Mouse (Mus musculus): ENCODE data around the gene Lyl1. TPM values are rescaled to one million over a fixed set of nuclear protein-coding genes. Genes with fewer than 3 reads are reported as not detected.
"Not testable (repeated sequence)": the region's sequence is repeated elsewhere in the genome, so short reads cannot be mapped to it uniquely, and the experiment has no call there.

Gene Lyl1
- polyA plus RNA-seq, 1 experiment from 2014 or later = 4.9 TPM

DNA sequence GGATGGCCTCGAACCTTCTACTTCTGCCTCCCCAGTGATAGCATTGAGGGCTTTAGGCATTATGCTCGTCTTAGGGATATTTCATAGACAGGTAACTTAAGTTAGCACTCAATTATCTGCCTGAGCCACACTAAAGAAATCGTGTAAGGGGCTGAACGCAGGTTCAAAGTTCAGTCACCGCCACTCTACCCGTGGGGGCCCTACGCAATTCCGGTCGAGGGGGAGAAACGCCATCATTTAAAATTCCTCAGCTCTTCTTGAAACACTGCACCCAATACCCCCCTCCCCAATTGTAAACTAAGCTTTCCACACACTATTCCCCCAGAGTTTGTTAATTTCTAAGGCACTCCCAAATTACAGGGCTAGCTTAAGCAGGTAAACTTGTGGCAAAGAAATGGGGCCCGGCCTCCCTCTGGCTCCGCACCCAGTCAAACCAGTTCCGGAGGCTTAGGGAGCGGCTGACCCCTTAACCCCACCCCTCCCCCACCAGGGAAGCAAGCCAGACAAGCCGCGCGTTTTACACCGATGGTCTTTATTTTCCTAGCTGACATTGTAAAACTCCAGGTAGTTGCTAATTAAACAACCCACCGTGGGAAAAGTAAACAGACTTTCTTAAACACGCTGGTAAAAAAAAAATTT, 40.3 kb upstream of the Lyl1 start:
- H3K4me1 ChIP-seq = peaks cover 42% of the 10 kb centered on the region
- peak overlapping the region; percentile 95 for H3K27ac ChIP-seq
- peak overlapping the region; percentile 81 for H3K4me2 ChIP-seq (replicated peaks)
- no peak for ATAC-seq (ENCODE audit: insufficient number of reproducible peaks, insufficient read depth, low FRiP score, low TSS enrichment)
- no peaks in the 10 kb centered on the region for H3K27me3 ChIP-seq
- H3K9me3 ChIP-seq = no peaks in the 10 kb centered on the region
- H3K4me3 ChIP-seq = peak overlapping the region; percentile 94
- under 1% methylated on average over 20 of the region's 20 CpGs for WGBS
- H3K36me3 ChIP-seq = no peaks in the 10 kb centered on the region
- peak overlapping the region; percentile 97 for H3K9ac ChIP-seq

DNA sequence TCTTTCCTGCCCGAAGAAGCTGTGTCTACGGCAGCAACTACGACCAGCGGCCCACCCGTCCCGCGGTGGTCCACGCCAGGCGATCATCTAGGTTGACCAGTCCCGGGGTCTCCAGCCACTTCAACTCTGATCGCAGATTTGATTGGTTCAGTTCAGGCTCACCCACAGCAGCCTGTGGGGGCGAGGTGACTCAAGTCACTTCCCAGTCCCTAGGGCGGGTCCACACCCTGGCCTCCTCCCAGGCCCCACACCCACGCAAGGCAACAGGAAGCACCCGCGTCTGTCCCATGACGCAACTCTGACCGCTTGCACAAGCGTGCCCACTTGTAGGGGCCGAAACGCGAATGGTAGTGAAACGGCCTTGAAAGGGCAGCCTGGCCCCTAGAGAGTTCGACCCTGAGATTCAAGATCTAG, 39.8 kb upstream of the Lyl1 start:
- WGBS = under 1% methylated on average over 24 of the region's 24 CpGs
- Histone ChIP-seq H3K4me1 (peaks cover 42% of the 10 kb centered on the region), H3K9me3 (no peaks in the 10 kb centered on the region), H3K27me3 (no peaks in the 10 kb centered on the region), H3K4me3 (peak overlapping the region; percentile 94), H3K4me2 (replicated peaks) (peak overlapping the region; percentile 81), H3K27ac (peak overlapping the region; percentile 95), H3K9ac (peak overlapping the region; percentile 97), H3K36me3 (no peaks in the 10 kb centered on the region)
- ATAC-seq (ENCODE audit: insufficient number of reproducible peaks, insufficient read depth, low FRiP score, low TSS enrichment) = no peak

DNA sequence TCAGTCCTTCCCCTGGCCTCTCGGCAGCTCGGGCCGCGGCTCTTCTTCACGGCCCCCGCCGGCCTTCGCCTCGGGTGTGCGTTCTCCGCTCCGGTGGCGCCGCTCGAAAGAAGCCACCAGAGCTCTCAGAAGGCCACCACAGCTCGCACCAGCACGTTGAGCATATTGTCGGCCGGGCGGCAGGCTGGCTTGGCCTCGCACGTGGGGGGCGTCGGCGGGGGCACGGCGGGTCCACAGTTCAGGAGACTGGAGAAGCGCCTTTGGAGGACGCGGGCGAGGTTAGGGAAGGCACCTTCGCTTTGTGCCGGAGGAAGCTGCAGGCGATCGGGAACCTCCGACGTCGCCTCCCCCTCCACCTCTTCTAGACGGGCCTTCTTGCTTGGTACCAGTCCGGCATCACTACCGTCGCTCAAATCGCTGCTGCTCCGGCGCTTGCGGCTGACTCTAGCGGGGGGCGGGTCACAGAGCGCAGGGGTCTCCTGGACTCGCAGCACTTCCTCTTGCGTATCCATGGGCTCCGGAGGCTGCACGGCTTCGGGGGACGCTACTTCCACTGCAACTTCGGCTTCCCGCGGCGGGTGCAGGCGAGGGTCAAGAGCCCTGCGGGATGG, 39.2 kb upstream of the Lyl1 start:
- Histone ChIP-seq H3K27me3 (no peaks in the 10 kb centered on the region), H3K4me3 (peak overlapping the region; percentile 94), H3K4me2 (replicated peaks) (peak overlapping the region; percentile 81), H3K9ac (peak overlapping the region; percentile 97), H3K9me3 (no peaks in the 10 kb centered on the region), H3K27ac (peak overlapping the region; percentile 95), H3K36me3 (no peaks in the 10 kb centered on the region), H3K4me1 (peaks cover 36% of the 10 kb centered on the region)
- WGBS = under 1% methylated on average over 61 of the region's 61 CpGs
- no peak; the same call in 1 of the 2 replicates for ATAC-seq (ENCODE audit: insufficient number of reproducible peaks, insufficient read depth, low FRiP score, low TSS enrichment)

DNA sequence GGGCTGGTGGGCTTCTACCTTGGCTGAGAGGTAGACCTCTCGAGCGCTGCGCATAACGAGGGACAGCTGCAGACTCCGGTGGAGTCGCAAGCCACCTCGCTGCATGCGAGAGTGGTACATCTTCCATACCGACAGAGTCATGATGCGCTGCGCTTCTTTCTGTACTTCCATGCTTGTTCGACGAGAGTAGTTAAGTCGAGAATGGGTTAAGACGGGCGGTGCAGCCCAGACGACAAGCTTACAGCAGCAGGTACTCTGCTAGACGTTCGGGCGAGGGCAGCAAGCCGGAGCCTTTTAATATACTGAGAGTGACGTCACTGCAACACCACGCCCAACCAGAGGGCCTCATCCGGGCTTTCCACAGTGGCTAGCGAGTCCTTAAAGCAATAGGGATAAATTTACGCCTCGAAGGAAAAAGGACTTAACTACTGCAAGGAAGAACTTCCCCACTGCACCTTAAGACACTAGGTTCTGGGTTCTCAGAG, 38.6 kb upstream of the Lyl1 start, which contains the start of gene Ier2:
TSS of gene Ier2 (minus strand) at position 272 of the 485 bp plus-strand sequence.
- H3K27me3 ChIP-seq = no peaks in the 10 kb centered on the region
- peak within 1 kb of the TSS; percentile 97 for H3K9ac ChIP-seq
- H3K27ac ChIP-seq = peak within 1 kb of the TSS; percentile 95
- H3K4me3 ChIP-seq = peak within 1 kb of the TSS; percentile 94
- H3K4me1 ChIP-seq = peaks cover 31% of the 10 kb centered on the region
- peak; percentile 66 for ATAC-seq (ENCODE audit: insufficient number of reproducible peaks, insufficient read depth, low FRiP score, low TSS enrichment)
- H3K4me2 ChIP-seq (replicated peaks) = peak within 1 kb of the TSS; percentile 81
- H3K9me3 ChIP-seq = no peaks in the 10 kb centered on the region
- no peaks in the 10 kb centered on the region for H3K36me3 ChIP-seq
- under 1% methylated on average over 27 of the region's 27 CpGs for WGBS

DNA sequence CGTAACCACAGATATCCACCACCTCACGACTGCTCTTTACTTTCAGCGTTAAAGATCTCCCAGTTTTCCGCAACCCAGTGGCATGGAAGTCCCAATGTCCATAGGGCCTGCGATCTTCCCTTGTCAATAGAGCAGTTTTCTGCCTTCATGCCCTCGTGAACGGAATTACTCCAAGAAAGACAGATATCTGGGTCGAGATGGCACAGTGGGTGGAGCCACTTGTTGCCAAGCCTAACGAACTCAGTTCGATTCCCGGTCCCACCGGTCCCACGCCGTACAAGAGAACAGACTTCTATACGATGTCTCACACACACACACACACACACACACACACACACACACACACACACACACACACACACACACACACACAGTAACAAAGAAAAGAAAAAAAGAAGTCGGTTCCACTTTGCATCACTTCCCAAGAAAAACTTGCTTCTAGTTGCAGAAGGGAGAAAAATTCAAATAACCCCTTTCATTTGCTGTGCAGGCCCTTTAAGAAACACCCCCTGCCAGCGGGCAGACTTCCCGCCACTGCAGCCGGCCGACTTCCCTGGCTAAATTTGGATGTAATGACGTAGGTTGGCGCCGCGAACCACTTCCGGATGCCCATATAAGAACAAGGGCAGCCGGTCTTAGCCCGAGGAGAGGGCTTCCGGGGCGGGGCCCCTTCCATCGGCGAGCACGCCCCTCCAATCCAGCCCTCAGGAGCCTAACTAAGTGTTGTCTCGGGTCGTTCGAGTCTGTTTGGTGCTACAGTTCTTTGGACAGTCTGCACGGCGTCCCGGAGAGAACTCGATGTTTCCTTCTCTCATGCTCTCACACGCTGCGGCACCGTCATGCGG, 37.6 kb upstream of the Lyl1 start:
- peak overlapping the region; percentile 95 for H3K27ac ChIP-seq
- peak; percentile 75 for ATAC-seq (ENCODE audit: insufficient number of reproducible peaks, insufficient read depth, low FRiP score, low TSS enrichment)
- H3K36me3 ChIP-seq = peaks cover 7% of the 10 kb centered on the region; the same call in 1 of the 2 replicates
- no peaks in the 10 kb centered on the region for H3K27me3 ChIP-seq
- H3K4me1 ChIP-seq = peaks cover 26% of the 10 kb centered on the region
- H3K4me2 ChIP-seq (replicated peaks) = peak overlapping the region; percentile 81
- WGBS = 3% methylated on average over 43 of the region's 43 CpGs
- no peaks in the 10 kb centered on the region for H3K9me3 ChIP-seq
- H3K9ac ChIP-seq = peak overlapping the region; percentile 71
- peak overlapping the region; percentile 94 for H3K4me3 ChIP-seq

DNA sequence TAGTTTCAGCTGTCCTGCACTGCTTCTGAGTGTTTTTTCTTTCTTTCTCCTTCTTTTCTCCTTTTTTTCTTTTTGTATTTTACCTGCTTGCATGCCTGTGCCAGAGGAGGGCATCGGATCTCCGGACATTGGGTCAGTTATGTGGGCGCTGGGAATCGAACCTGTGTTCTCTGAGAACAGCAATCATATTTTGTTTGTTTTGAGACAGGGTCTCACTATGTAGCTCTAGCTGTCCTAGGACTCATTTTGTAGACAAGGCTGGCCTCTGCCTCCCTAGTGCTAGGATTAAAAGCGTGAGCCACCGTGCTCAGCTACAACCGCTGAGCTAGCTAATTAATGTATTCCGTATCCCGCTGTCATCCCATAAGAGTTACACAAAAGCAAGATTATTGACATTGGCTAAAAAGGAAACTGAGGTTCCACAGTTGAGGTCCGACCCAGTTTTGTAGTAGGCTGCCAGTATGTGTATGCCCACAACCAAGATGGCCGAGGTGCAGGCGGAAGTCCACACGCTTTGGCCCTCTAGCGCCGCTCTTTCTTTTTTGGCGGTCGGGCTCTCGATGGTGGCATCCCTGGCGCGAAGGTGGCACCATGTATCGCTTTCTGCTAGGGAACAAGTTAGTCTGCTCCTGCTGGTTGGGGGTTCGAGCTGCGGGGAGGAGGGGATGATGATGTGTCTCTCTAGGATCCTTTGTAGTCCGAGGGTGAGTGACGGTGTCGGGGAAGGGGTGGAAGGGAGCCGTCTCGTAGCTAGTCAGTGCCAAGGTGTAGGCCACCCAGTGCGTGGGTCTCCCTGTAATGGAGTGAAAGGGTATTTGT, 36.5 kb upstream of the Lyl1 start:
- Histone ChIP-seq H3K4me2 (replicated peaks) (peak overlapping the region; percentile 81), H3K4me1 (peaks cover 19% of the 10 kb centered on the region), H3K4me3 (peak overlapping the region; percentile 94), H3K36me3 (peaks cover 7% of the 10 kb centered on the region; the same call in 1 of the 2 replicates), H3K27me3 (no peaks in the 10 kb centered on the region), H3K27ac (peak overlapping the region; percentile 95), H3K9me3 (no peaks in the 10 kb centered on the region), H3K9ac (peak overlapping the region; percentile 71)
- under 1% methylated on average over 29 of the region's 29 CpGs for WGBS
- no peak for ATAC-seq (ENCODE audit: insufficient number of reproducible peaks, insufficient read depth, low FRiP score, low TSS enrichment)

DNA sequence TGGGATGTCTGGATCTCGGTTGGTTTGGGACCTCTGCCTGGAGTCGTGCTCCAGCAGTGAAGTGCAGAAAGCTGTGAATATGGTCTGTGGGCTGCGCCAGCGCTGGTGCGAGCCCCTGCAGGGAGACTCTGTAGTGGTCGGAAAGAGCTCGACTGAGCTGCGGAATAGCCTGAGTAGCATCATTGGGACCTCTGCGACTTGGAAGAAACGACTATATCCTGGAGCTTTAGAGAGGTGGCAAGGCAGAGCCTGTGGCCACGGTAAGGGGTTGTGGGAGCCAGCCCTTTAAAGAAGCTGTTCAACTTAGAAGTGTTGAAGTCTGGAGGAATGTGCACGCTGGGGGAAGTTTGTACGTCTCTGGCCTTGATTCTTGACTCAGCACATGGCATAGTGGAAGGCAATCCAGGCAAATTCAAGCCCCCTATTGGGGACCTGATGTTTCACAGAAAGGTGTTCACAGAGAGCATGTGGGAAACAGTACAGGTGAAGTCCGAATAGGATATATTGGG, 35.8 kb upstream of the Lyl1 start:
- peaks cover 10% of the 10 kb centered on the region; the same call in 1 of the 2 replicates for H3K36me3 ChIP-seq
- no peaks in the 10 kb centered on the region for H3K27me3 ChIP-seq
- ATAC-seq (ENCODE audit: insufficient number of reproducible peaks, insufficient read depth, low FRiP score, low TSS enrichment) = no peak
- peak overlapping the region; percentile 94 for H3K4me3 ChIP-seq
- H3K9me3 ChIP-seq = no peaks in the 10 kb centered on the region
- peaks cover 13% of the 10 kb centered on the region for H3K4me1 ChIP-seq
- peak overlapping the region; percentile 71 for H3K9ac ChIP-seq
- 3% methylated on average over 14 of the region's 14 CpGs for WGBS
- peak overlapping the region; percentile 81 for H3K4me2 ChIP-seq (replicated peaks)
- peak overlapping the region; percentile 95 for H3K27ac ChIP-seq

DNA sequence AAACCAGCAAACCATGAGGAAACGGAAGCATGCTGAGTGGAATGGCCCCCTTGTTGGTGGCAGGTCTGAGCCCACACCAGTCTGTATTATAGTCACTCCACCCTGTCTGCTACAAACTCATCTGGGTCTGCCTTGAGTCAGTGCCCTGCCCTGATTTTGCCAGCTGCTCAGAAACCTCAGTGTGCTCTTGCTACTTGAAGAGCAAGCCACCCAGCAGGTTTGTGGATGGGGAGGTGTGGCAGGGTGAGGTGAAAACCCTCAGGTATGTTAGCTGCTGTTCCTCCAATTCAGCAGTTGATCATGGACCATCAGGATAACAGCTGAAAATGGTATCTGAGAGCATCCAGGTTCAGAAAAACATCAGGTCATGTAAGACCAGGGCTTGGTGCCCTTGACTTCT, 33.2 kb upstream of the Lyl1 start:
- no peak overlapping the region for H3K4me3 ChIP-seq
- 80% methylated on average over 1 of the region's 1 CpGs for WGBS
- H3K4me2 ChIP-seq (replicated peaks) = no peak overlapping the region

DNA sequence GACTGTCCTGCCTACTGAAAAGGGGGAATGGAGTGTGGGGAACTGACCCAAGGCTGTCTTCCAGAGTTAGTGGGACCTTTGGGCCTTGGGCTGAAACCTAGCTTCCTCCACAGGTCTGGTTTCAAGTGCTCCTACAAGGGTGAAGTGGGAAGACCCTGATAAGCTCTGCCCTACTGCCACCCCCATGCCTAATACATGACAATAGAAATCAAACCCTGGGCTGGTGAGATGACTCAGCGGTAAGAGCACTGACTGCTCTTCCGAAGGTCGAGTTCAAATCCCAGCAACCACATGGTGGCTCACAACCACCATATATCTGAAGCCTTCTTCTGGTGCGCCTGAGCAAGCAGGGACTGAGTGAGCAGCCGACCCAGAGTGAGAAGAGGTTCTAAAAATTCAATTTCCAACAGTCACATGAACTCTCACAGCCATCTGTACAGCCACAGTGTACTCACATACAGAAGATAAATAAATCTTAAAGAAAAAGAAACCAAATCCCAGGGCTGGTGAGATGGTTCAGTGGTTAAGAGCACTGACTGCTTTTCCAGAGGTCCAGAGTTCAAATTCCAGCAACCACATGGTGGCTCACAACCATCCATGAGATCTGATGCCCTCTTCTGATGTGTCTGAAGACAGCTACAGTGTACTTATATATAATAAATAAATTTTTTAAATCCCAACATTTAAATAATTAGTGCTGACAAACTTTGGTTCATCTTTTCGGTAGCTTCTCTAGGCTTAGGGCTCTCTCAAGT, 32.3 kb upstream of the Lyl1 start:
- Histone ChIP-seq H3K27me3 (no peaks in the 10 kb centered on the region), H3K4me3 (no peak overlapping the region), H3K9ac (no peak overlapping the region), H3K36me3 (peaks cover 41% of the 10 kb centered on the region), H3K4me1 (peaks cover 6% of the 10 kb centered on the region; the same call in 1 of the 2 replicates), H3K4me2 (replicated peaks) (no peak overlapping the region), H3K9me3 (no peaks in the 10 kb centered on the region), H3K27ac (no peak overlapping the region)
- WGBS = 87% methylated on average over 6 of the region's 6 CpGs
- no peak for ATAC-seq (ENCODE audit: insufficient number of reproducible peaks, insufficient read depth, low FRiP score, low TSS enrichment)

More for the DNA sequence above, 33.2 kb upstream of the Lyl1 start:
- Histone ChIP-seq H3K27ac (no peak overlapping the region), H3K4me1 (peaks cover 6% of the 10 kb centered on the region; the same call in 1 of the 2 replicates), H3K36me3 (peaks cover 34% of the 10 kb centered on the region), H3K9ac (no peak overlapping the region), H3K27me3 (no peaks in the 10 kb centered on the region), H3K9me3 (no peaks in the 10 kb centered on the region)
- ATAC-seq (ENCODE audit: insufficient number of reproducible peaks, insufficient read depth, low FRiP score, low TSS enrichment) = no peak

DNA sequence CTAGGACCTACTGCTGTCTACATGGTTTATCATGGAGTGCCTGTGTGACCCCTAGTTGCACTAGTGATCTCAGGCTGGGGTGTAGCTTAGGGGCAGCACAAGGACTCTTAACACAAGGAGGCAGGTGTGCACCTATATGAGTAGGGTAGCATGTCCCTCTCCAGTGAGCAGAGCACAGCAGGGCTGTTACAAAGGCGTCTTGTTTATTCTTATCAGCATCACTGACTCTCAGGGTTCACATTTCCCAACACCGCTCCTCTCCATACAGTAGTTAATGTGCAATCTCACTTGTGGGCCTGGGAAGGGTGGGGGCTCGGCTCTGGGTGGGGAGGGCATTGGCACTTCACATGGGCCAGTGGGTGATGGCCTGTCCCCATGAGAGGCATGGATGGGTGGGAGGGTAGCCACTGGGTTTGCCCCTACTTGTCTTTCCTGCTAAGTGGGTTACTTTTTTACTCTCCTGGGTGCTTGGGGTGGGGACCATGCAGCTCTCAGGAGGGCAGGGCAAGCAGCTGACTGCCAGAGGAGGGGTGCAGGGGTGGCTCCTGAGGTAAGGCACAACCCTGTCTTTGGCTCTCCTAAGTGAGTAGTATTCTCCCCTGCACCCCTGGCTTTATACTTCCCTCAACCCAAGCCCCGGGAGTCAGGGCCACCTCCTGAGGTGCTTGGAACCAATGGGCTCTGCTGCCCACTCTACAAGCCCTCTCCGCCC, 30.8 kb upstream of the Lyl1 start:
- not testable (repeated sequence) for H3K9me3 ChIP-seq; H3K4me2 ChIP-seq (replicated peaks); H3K27ac ChIP-seq; H3K9ac ChIP-seq; H3K4me1 ChIP-seq; ATAC-seq (ENCODE audit: insufficient number of reproducible peaks, insufficient read depth, low FRiP score, low TSS enrichment); H3K27me3 ChIP-seq; H3K4me3 ChIP-seq
- 86% methylated on average over 5 of the region's 5 CpGs for WGBS
- peaks cover 57% of the 10 kb centered on the region for H3K36me3 ChIP-seq
